Mouse (Mus musculus): ENCODE measurements around the gene Gm7879. TPM values are rescaled to one million over a fixed set of nuclear protein-coding genes. Genes with fewer than 3 reads are reported as not detected.

Gm7879 gene
- polyA plus RNA-seq, 2 experiments from 2014 or later, result 7.7 TPM; not detected in 1

GRCm38 (mm10) chr5:43948748-43949275 is 35.9 kb downstream of the Gm7879 start:
- ATAC-seq, result peak; percentile 2

DNA sequence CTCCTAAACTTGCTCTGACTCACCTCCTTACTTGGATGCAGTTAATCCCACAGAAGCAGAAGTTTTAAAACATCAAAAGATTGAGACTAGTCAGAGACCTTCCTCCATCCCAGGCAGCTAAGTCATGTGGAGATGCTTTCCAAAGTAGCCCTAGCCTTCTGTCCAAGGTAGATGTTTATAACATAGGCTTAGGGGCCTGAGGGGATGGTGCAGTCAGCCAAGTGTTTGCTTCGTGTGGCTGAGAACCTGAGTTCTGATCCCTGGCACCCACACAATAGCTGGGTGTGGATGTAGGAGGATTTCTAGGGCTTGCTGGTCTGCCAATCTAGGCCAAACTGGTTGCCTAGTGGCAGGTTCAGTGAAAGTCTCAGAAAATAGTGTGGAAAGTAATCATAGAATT is 40.3 kb downstream of the Gm7879 start:
- ATAC-seq, result no peak

- ATAC-seq, result no peak
These were observed 47.0 kb downstream of the Gm7879 start for GRCm38 (mm10) chr5:43959884-43960440.

DNA sequence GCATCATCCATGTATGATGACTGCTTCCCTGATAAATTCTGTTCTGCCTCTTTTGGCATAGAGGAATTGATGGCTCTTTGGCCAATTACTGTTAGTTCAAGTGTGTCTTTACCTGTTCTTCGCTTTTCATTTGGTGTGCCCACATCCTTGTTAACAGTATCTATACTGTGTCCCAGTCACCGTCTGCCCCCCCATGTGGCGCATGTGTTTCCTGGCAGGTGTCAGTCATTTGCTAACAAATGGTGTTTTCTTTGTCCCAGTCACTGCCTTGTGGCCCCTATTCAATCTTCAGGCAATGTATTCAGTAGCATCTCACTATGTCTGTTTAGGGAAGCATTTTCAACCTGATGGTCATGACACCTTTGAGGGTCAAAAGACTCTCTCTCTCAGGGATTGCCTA is 48.1 kb downstream of the Gm7879 start:
- ATAC-seq, result no peak

Other genes starting within 250 kb of the Gm7879 start
- under 1 TPM in 1 of 2 experiments, not detected in 1; 0.56 TPM for gene Bst1, start 94.3 kb upstream of the Gm7879 start, polyA plus RNA-seq (2017; shearing (Covaris generic))
- gene Fbxl5, start 91.5 kb upstream of the Gm7879 start, polyA plus RNA-seq (2017; shearing (Covaris generic)), result 10 to 100 TPM; 56.8 to 64.1 TPM
- gene Cd38, start 44.6 kb upstream of the Gm7879 start, polyA plus RNA-seq (2017; shearing (Covaris generic)), result 10 to 100 TPM; 37.8 to 53.3 TPM
- not detected for gene Fgfbp1, start 68.6 kb downstream of the Gm7879 start, polyA plus RNA-seq (2017; shearing (Covaris generic))
- 1 to 10 TPM in 1 of 2 experiments, not detected in 1; 1.3 TPM for gene Prom1, start 188.9 kb downstream of the Gm7879 start, polyA plus RNA-seq (2017; shearing (Covaris generic))

All from activated CD4-positive, CD25-positive, alpha-beta regulatory T cell, adult 4 months (primary cell).